Mouse (Mus musculus) pancreas, adult 10 weeks (tissue): ENCODE results near the gene Mtmr4. TPM values are rescaled to one million over a fixed set of nuclear protein-coding genes. Genes with fewer than 3 reads are reported as not detected.

Experiments used
- polyA plus RNA-seq: library from polyadenylated mRNA; stranded (reverse); fragments of 350-450 nt; fragmentation: Illumina TruSeq; extraction: RNeasy Lipid Tissue Mini Kit (QIAGEN cat#74804); gene quantifications from one replicate; pipeline ENCODE4 v1.2.3, GENCODE M21; 2015; ENCODE audit warnings: low read depth, low replicate concordance; ENCODE audit not compliant: insufficient read depth

Mtmr4 gene
- polyA plus RNA-seq = 5.4 TPM

GRCm38 (mm10) chr11:87591526-87592353 lies at the start of gene Mtmr4:
Gene Mtmr4, plus strand, starts transcription at chr11:87592162.

GRCm38 (mm10) chr11:87566501-87566900 lies 25.5 kb upstream of the Mtmr4 start, which contains the start of gene Gm11492:
Gene Gm11492, plus strand, starts transcription at chr11:87566653.

DNA sequence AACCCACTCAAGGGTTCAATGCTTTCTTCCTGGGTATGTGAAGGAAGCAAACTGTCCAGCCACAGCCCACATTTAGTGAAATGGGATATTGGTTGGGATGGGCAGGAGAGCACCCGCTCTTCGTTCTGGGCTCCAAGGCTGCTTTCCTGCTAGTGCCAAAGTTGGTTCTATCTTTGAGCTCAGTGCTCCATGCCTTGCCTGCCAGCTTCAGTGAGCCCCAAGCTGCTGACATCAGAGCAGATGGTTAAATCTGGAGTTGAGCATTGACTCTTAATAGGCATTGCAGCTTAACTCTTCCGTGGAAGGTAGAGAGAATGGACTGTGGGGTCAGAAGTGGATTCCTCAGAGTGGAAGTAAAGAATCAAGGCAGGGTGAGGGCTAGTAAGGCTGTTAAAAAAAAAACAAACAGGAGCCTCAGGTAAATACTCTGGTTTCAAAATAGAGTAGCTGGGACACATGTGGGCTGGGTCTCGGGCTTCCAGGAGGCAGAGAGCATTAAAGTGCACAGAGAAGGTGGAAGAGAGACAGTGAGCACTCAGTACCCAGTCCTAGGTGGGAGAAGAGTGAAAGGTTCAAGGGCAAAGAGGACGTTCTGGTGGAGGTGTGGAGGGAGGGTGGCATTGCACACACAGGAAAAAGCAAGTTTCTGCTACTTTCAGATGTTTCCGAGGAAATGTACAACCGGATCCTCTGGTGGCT lies 23.6 kb upstream of the Mtmr4 start, which contains the start of gene Sept4:
Gene Sept4, plus strand, starts transcription at position 649 of the 699 bp plus-strand sequence.

DNA sequence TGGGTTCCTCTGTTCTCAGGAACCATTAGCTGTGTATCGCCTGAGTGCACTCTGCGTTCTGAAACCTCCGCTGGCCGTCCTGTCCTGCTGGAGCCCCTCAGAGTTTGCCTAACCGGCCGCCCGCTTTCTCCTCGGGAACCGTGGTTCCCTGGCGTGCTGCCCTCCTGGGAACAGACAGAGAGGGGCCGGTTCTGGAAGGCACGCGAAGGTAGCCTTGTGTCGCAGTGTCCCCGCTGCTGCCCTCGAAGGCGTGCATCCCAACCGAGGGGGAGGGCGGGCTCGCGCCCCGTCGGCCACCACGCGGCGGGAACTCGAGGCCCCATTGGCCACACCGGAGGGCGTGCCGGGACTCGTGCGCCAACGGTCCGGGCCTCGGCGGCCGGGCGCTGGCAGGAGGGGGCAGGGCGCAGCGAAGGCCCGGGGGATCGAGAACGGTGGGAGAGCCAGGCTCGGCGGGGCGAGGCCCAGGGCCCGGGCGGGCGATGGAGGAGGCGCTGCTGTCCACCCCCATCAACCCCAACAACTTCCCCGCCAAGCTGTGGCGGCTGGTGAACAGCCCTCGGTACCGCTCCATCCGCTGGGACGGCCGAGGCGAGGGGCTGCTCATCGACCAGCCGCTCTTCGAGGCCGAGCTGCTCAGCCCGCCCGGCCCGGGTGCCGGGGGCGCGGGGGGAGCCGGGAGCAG lies 25.0 kb downstream of the Mtmr4 start, which contains the start of gene Hsf5:
Gene Hsf5, plus strand, starts transcription at position 375 of the 685 bp plus-strand sequence.

DNA sequence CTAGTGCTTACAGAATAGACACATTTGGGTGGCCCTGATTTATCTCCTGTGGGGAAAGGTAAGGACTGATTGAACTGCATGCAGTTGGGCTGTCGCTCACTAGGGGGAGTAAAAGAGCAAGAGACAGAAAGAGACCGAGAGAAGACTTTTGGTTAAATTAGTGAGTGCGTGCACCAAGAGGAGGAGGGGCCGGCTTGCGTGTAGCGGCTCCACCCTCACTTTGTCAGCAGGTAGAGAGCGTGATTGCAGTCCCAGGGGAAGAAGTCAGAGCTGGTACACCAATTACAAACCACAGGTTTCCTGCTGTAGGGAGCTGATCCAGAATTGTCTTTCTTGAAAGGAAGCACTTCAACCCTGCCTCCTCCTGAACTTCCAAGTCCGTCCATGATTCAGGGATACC lies 70.4 kb downstream of the Mtmr4 start, which contains the start of gene Rnf43:
Gene Rnf43, plus strand, starts transcription at position 316 of the 400 bp plus-strand sequence.

Other genes with a start within 250 kb of the Mtmr4 start
- 0.24 TPM for gene Ppm1e, start 233.1 kb upstream of the Mtmr4 start, polyA plus RNA-seq
- gene Rad51c, start 187.2 kb upstream of the Mtmr4 start, polyA plus RNA-seq = not detected
- gene Tex14, start 187.1 kb upstream of the Mtmr4 start, polyA plus RNA-seq = not detected
- gene Gm11492, start 25.5 kb upstream of the Mtmr4 start, polyA plus RNA-seq = not detected
- 17.6 TPM for gene Sept4, start 23.3 kb upstream of the Mtmr4 start, polyA plus RNA-seq
- gene Hsf5, start 25.0 kb downstream of the Mtmr4 start, polyA plus RNA-seq = not detected
- 2.4 TPM for gene Rnf43, start 70.6 kb downstream of the Mtmr4 start, polyA plus RNA-seq
- 15.9 TPM for gene Supt4a, start 145.4 kb downstream of the Mtmr4 start, polyA plus RNA-seq
- gene Tspoap1, start 168.4 kb downstream of the Mtmr4 start, polyA plus RNA-seq = 2.9 TPM
- not detected for gene Mpo, start 201.4 kb downstream of the Mtmr4 start, polyA plus RNA-seq
- not detected for gene Lpo, start 236.1 kb downstream of the Mtmr4 start, polyA plus RNA-seq